ENCODE assay signal across 25 mouse cellular contexts in the genomic region with DNA sequence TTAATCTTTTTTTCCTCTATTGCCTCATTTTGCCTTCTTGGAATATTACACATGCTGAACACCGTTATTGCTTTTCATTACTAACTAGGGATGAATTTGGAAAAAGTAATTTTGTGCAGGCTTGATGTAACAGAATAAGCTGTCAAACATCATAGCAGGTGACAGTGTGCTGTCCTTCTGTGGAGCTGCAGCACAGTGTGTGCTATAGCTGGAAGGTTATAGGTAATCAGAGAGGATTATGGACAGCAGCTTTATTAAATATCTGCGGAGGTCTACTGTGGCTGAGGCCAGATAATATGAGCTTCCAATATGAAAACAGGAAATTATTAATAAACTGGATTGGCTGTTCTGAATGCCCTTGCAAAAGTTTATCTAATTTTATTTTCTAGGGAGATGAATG.
"Had no signal": no experiment of that assay in that cellular context is flagged by ENCODE, and none has a peak within 500 bp of the region (broad histone marks: within the 10 kb centered on the region; RNA-seq: fewer than 3 reads in every experiment).

No protein-coding gene starts in this region.

- H3K4me2 ChIP-seq: heart, embryonic 11.5 days; heart, embryonic 13.5 days; heart, embryonic 15.5 days; hindbrain, embryonic 12.5 days; hindbrain, embryonic 14.5 days; kidney, embryonic 15.5 days; limb, embryonic 13.5 days; limb, embryonic 15.5 days had no signal

- H3K4me1 ChIP-seq: heart, embryonic 13.5 days; heart, embryonic 15.5 days; hindbrain, embryonic 12.5 days; kidney, embryonic 15.5 days; limb, embryonic 13.5 days; limb, embryonic 15.5 days had no signal

- H3K36me3 ChIP-seq: heart, embryonic 13.5 days; heart, embryonic 15.5 days; hindbrain, embryonic 12.5 days; kidney, embryonic 15.5 days; limb, embryonic 13.5 days; limb, embryonic 15.5 days had no signal

- H3K9me3 ChIP-seq: heart, embryonic 13.5 days; heart, embryonic 15.5 days; hindbrain, embryonic 12.5 days; kidney, embryonic 15.5 days; limb, embryonic 13.5 days; limb, embryonic 15.5 days had no signal

- DNase-seq: gastrocnemius, postnatal 14 days; gastrocnemius, postnatal 36 days; heart, adult 11 months; heart, adult 2 months; heart, postnatal 14 days; heart, postnatal 36 days; kidney, adult 11 months; kidney, adult 2 months; kidney, adult 9 months; kidney, postnatal 14 days; kidney, postnatal 36 days; layer of hippocampus, adult 9-11 months; layer of hippocampus, postnatal 36 days; left cerebral cortex, postnatal 4 days had no signal

- ATAC-seq: hindbrain, postnatal 0 days; intestine, embryonic 16.5 days had no signal

- H3K9ac ChIP-seq: heart, embryonic 13.5 days; heart, embryonic 15.5 days; hindbrain, embryonic 12.5 days; hindbrain, embryonic 14.5 days; kidney, embryonic 15.5 days; limb, embryonic 13.5 days; limb, embryonic 15.5 days had no signal

- H3K27ac ChIP-seq: heart, adult 2 months; heart, embryonic 13.5 days; heart, embryonic 15.5 days; hindbrain, embryonic 12.5 days; hindbrain, embryonic 14.5 days; hindbrain, postnatal 0 days; kidney, embryonic 15.5 days; kidney, postnatal 0 days; limb, embryonic 13.5 days; limb, embryonic 15.5 days had no signal

- H3K27me3 ChIP-seq: heart, embryonic 13.5 days; heart, embryonic 15.5 days; hindbrain, embryonic 12.5 days; kidney, embryonic 15.5 days; limb, embryonic 13.5 days; limb, embryonic 15.5 days had no signal

- H3K4me3 ChIP-seq: heart, adult 2 months; heart, embryonic 13.5 days; heart, embryonic 15.5 days; hindbrain, embryonic 12.5 days; kidney, embryonic 15.5 days; limb, embryonic 13.5 days; limb, embryonic 15.5 days had no signal
